Mouse (Mus musculus): ENCODE measurements around the gene Spag6. TPM values are rescaled to one million over a fixed set of nuclear protein-coding genes. Genes with fewer than 3 reads are reported as not detected.

Spag6 gene
- 0.18 and 0.50 TPM in 2 replicates for polyA plus RNA-seq (2016; fragmentation: Nextera tagmentation; extraction: Ambion mirVana)

DNA sequence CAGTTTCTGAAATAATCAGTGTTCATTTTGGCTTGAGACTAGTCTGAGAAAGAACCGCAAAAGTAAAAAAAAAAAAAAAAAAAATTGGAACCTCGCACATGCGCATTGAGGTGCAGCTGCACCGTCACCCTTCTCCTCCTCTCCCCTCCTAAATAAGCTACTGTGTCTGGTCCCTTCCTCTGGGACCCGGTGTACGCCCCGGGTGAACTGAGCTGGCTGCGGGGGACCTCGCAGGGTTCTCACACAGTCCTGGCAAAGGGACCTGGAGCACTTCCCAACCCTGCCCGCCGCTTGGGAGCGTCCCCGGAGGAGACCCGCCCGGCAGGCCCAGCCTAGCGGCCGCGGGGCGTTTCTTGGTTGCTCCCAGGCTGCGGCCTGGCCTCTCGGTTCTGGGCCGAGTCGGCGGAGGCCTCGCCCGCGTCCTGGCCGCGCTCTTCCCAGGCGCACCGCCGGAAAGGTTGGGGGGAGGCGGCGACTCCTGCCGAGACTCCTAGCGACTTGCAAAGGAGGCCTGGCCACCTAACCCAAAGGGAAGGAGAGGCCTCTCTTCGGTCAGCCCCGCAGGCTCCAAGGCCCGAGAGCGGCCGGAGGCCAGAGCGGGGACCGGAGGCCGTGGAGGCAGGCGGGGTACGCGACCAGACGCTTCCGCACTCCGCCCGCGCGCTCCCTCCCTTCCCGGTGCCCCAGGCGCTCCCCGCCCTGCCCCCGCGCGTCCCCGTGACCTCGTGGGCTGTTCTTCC, at the start of gene Spag6:
Gene Spag6 (plus strand): TSS at position 162 of the 740 bp plus-strand sequence.
- H3K4me1 ChIP-seq: peaks cover 40% of the 10 kb centered on the region
- H3K4me2 ChIP-seq: peak within 1 kb of the TSS; percentile 98
- no peaks in the 10 kb centered on the region for H3K36me3 ChIP-seq (replicated peaks)
- peak within 1 kb of the TSS; percentile 68 for H3K27ac ChIP-seq
- no peaks in the 10 kb centered on the region for H3K9me3 ChIP-seq
- peak within 1 kb of the TSS; percentile 55 for H3K4me3 ChIP-seq (replicated peaks)
- H3K9ac ChIP-seq: peak within 1 kb of the TSS; percentile 70
- WGBS: under 1% methylated on average over 60 of the region's 61 CpGs
- H3K27me3 ChIP-seq: peaks cover 65% of the 10 kb centered on the region
- ATAC-seq (ENCODE audit: low FRiP score): peak; percentile 66

DNA sequence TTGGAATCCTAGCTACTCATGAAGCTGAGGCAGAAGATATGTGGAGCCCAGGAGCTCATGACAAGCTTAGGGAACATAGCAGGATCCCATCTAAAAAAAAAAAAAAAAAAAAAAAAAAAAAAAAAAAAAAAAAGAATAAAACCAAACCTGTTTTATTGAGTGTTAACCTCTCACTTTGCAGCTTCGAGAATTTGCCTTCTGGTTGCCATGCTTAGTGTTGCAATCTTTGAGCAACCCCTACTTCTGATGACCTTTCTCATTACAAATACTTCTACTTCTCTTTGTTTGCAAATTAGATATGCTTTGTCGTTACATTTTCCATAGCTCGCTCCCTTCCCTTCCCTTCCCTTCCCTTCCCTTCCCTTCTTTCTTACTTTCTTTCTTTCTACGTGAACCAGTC, 45.3 kb upstream of the Spag6 start:
- ATAC-seq (ENCODE audit: low FRiP score): no peak
- no peaks in the 10 kb centered on the region for H3K9me3 ChIP-seq
- H3K9ac ChIP-seq: no peak overlapping the region
- H3K27me3 ChIP-seq: no peaks in the 10 kb centered on the region; the same call in 1 of the 2 replicates
- H3K4me1 ChIP-seq: no peaks in the 10 kb centered on the region
- no peak overlapping the region for H3K4me2 ChIP-seq
- no peaks in the 10 kb centered on the region for H3K36me3 ChIP-seq (replicated peaks)
- 86% methylated on average over 4 of the region's 4 CpGs for WGBS
- H3K27ac ChIP-seq: no peak overlapping the region
- no peak overlapping the region for H3K4me3 ChIP-seq (replicated peaks)

DNA sequence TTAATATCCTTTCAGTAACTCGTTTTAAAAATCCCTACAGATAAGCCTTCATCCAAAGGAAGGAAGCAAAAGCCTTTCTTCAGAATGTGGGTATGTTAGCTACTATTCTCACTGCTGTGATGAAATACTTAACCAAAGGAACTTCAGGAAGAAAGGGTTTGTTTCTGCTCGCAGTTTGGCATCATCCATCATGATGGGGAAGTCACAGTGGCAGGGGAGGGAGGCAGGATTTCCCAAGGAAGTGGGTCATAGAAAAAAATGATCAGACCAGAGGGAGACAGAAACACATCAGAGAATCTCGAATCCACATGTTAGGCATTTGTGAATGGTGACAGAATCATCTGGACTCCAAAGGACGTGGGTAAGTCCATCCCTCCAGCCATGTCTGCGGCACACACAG, 39.0 kb upstream of the Spag6 start:
- WGBS: 80% methylated on average over 5 of the region's 5 CpGs
- no peak overlapping the region for H3K27ac ChIP-seq
- H3K4me3 ChIP-seq (replicated peaks): no peak overlapping the region
- H3K4me2 ChIP-seq: no peak overlapping the region
- H3K27me3 ChIP-seq: no peaks in the 10 kb centered on the region; the same call in 1 of the 2 replicates
- no peaks in the 10 kb centered on the region for H3K9me3 ChIP-seq
- ATAC-seq (ENCODE audit: low FRiP score): no peak
- H3K9ac ChIP-seq: no peak overlapping the region
- no peaks in the 10 kb centered on the region for H3K36me3 ChIP-seq (replicated peaks)
- H3K4me1 ChIP-seq: no peaks in the 10 kb centered on the region

DNA sequence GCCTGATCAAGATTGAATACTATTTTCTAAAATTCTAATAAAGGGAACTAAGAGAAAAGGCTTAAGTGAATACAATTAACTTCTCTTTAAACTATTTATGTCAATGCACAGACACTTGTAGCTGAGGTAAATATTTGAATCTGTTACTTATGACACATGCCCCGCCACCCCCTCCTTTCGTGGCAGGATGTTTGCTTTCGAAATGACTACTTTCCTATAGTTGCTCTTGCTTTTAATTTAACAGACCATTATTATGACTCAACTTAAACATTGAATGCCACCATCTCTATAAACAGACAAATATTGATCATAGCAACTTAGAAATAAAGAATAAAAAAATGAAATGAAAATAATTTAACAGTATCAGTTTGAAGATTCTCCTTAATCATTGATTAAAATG, 29.8 kb upstream of the Spag6 start:
- ATAC-seq (ENCODE audit: low FRiP score): no peak
- no peaks in the 10 kb centered on the region for H3K4me1 ChIP-seq
- H3K9ac ChIP-seq: no peak overlapping the region
- H3K27ac ChIP-seq: no peak overlapping the region
- H3K9me3 ChIP-seq: no peaks in the 10 kb centered on the region
- H3K27me3 ChIP-seq: no peaks in the 10 kb centered on the region
- H3K4me3 ChIP-seq (replicated peaks): no peak overlapping the region
- H3K4me2 ChIP-seq: no peak overlapping the region
- no peaks in the 10 kb centered on the region for H3K36me3 ChIP-seq (replicated peaks)
- 91% methylated on average over 3 of the region's 3 CpGs for WGBS

DNA sequence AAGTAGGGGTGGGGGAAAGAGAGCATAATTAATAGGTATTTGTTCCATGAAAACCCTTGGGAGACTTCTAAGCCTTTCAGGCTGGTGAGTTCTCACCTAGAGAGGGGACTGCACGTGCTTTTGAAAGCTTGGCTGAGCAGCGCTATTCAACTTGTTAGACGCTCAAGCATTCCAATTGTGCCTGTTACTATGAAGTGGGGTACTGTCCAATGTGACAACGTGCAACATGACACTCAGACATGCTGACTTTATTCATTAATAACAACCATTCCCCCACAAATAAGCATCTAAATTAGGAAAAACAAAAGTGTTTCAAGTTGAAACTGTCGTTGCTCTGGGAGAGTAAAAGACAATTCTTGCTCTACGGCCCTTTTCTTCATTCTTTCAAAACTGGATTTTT, 22.8 kb upstream of the Spag6 start:
- H3K4me3 ChIP-seq (replicated peaks): no peak overlapping the region
- no peak overlapping the region for H3K9ac ChIP-seq
- no peaks in the 10 kb centered on the region for H3K36me3 ChIP-seq (replicated peaks)
- no peak overlapping the region for H3K27ac ChIP-seq
- WGBS: 3% methylated on average over 6 of the region's 6 CpGs
- H3K4me2 ChIP-seq: no peak overlapping the region
- no peaks in the 10 kb centered on the region for H3K9me3 ChIP-seq
- peaks cover 10% of the 10 kb centered on the region for H3K27me3 ChIP-seq
- peaks cover 20% of the 10 kb centered on the region for H3K4me1 ChIP-seq
- no peak for ATAC-seq (ENCODE audit: low FRiP score)

DNA sequence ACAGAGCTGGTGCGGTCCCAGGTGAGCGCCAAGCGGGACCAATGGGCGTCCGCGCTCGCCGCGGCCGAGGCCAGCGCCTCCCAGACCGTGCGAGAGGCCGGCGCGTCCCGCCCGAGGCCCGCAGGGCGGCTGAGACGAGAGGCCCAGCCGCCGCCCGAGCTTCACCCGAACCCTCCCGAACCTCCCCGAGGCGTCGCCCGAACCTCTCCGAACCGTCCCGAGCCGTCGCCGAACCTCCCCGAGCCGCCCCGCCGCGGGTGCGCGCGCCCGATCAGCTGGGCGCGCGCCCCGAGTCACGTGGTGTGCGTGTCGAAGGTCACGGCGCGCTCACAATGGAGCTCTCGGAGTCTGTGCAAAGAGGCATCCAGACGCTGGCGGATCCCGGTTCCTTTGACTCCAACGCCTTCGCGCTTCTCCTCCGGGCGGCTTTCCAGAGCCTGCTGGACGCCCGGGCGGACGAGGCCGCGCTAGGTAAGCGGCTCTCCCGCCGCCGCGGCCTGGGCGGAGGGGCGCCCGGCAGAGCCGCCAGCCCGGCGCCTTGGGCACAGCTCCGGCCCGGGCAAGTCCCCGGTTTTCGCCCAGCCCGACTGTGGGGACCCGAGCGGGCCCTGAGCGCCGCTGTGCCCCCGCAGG, 21.6 kb upstream of the Spag6 start, which contains the start of gene Commd3:
Gene Commd3 (plus strand): TSS at position 252 of the 633 bp plus-strand sequence.
- H3K4me1 ChIP-seq: peaks cover 22% of the 10 kb centered on the region
- peak within 1 kb of the TSS; percentile 80 for H3K4me3 ChIP-seq (replicated peaks)
- H3K9me3 ChIP-seq: no peaks in the 10 kb centered on the region
- under 1% methylated on average over 50 of the region's 91 CpGs for WGBS
- peak within 1 kb of the TSS; percentile 99 for H3K27ac ChIP-seq
- H3K9ac ChIP-seq: peak within 1 kb of the TSS; percentile 99
- H3K27me3 ChIP-seq: peaks cover 10% of the 10 kb centered on the region
- H3K4me2 ChIP-seq: peak within 1 kb of the TSS; percentile 69
- ATAC-seq (ENCODE audit: low FRiP score): peak; percentile 80
- no peaks in the 10 kb centered on the region for H3K36me3 ChIP-seq (replicated peaks)

DNA sequence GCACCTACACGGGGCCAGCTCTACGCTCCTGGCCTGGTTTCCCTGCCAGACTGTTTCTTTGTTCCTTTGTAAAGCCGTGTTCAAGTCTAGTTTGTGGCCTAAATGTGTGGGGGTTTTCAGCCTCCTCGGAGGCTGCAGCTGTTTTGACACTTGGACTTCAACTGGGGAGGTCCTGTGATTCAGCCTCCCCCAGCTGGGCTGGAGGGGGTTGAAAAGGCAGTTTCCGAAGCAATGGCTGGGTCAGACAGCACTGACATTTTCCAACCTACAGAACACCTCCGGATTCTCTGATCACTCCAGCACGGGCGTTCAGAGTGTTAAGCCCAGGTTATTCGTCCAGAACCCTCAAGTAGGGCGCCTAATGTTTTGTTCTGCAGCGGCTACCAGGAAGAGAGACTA, 21.1 kb upstream of the Spag6 start:
- Histone ChIP-seq H3K4me2 (peak overlapping the region; percentile 69), H3K4me3 (replicated peaks) (peak overlapping the region; percentile 80), H3K27me3 (peaks cover 10% of the 10 kb centered on the region), H3K9ac (peak overlapping the region; percentile 99), H3K4me1 (peaks cover 22% of the 10 kb centered on the region), H3K9me3 (no peaks in the 10 kb centered on the region), H3K36me3 (replicated peaks) (no peaks in the 10 kb centered on the region), H3K27ac (peak overlapping the region; percentile 99)
- no peak for ATAC-seq (ENCODE audit: low FRiP score)
- WGBS: 1% methylated on average over 11 of the region's 11 CpGs

DNA sequence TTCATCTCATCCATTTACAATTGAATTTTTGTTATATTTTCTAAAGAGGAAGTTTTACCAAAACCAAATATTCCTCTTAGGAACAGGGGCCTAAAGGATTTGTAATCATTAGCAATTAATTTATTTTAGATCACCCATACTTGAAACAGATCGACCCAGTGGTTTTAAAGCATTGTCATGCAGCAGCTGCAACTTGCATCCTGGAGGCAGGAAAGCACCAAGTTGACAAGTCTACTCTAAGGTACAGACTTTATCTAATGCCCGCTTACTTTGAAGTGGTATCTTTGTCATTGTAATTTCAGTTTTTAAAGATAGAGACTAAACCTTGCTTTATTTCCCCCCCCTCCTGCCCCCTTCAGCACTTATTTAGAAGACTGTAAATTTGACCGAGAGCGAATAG, 20.1 kb upstream of the Spag6 start:
- Histone ChIP-seq H3K4me3 (replicated peaks) (no peak overlapping the region; the same call in 1 of the 2 replicates), H3K9ac (no peak overlapping the region), H3K4me2 (no peak overlapping the region), H3K27me3 (peaks cover 10% of the 10 kb centered on the region), H3K36me3 (replicated peaks) (no peaks in the 10 kb centered on the region), H3K27ac (no peak overlapping the region), H3K4me1 (peaks cover 28% of the 10 kb centered on the region), H3K9me3 (no peaks in the 10 kb centered on the region)
- ATAC-seq (ENCODE audit: low FRiP score): no peak
- WGBS: 30% methylated on average over 4 of the region's 4 CpGs

DNA sequence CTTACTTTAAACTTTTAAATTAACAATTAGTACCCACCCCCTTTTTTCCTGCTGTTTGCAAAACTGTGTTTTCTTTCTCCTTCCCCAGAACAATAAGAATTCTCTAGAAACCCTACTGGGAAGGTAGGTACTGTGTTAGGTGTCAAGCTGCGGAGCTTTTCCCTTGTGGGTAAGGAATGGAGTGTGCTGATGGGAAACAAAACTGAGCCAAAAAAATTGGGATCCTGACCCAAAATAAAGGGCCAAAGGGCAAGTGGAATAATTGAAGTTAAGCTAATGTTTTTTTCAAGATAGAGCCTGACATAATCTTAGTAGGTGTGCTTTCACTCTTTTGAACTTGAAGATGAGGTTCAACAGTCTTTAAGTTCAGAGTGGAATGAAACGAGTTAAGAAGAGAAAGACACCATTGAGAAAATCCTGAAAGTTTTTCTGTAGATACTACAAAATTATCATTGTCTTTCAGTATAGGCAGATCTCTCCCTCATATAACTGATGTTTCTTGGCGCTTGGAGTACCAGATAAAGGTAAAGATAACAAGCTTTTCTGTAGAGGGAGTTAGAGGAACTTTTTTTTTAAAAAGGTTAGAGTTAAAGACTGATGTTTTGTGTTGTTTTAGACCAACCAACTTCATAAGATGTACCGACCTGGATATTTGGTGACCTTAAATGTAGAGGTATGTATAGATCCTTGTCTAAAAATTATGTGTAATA, 19.5 kb upstream of the Spag6 start:
- no peaks in the 10 kb centered on the region for H3K9me3 ChIP-seq
- H3K9ac ChIP-seq: no peak overlapping the region
- no peak for ATAC-seq (ENCODE audit: low FRiP score)
- H3K4me3 ChIP-seq (replicated peaks): no peak overlapping the region
- 33% methylated on average over 4 of the region's 4 CpGs for WGBS
- peaks cover 32% of the 10 kb centered on the region for H3K4me1 ChIP-seq
- no peak overlapping the region for H3K27ac ChIP-seq
- no peak overlapping the region for H3K4me2 ChIP-seq
- H3K27me3 ChIP-seq: peaks cover 13% of the 10 kb centered on the region
- H3K36me3 ChIP-seq (replicated peaks): no peaks in the 10 kb centered on the region

DNA sequence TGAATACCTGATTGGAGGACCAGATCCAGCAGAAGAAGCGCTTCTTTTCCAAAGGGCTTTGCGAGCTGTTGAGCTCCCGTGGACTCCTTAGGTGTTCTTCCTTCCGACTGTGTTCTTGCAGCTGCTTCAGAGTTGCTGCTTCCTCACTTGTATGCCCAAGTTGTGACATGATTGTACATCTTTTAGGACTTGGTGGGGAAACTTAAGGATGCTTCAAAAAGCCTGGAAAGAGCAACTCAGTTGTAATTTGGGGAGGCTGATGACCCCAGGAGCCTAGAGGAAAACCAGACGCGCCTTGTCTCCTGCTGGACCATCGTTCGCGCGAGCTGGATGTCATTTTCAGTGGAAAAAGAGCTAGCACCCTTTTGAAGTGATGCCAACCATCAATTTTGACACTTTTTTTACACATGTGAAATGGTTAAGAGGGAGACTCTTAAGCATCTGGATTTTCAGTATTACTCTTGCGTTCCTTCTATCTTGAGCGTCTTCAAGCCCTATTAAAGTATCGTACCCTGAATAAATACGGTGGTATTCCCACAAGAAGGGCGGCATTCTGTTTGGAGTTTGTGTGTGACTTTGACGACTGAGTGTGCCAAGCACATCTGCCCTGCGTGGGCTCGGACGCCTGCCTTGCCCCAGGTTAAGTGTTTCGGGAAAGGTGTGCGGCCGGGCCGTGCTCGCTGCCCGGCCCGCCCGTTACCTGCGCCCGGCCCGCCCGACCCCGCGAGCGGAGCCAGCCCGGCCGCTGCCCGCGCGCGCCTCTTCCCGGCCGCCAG, 18.0 kb upstream of the Spag6 start:
- peak overlapping the region; percentile 98 for H3K27ac ChIP-seq

DNA sequence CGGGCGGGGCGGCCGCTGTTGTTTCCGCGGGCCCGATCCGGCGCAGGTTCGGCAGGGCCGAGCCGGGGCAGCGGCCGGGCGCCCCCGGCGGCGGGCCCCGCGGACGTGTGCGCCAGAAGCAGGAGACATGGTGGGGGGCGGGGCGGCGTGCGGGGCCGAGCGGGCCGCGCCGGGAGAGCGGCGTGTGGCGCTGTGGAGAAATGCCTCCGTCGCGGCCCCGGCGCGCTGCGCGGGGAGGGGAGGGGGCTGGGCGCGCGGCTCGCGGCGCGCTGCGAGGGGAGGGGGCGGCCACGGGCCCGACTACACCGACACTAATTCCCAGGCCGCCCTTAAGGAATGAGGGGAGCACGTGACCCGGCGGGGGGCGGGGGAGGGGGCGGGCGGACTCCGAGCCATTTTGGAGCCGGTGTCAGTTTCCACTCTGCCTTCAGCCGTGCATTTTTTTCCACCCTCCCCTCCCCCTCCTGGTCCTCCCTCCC, 17.3 kb upstream of the Spag6 start:
- Histone ChIP-seq H3K27ac (peak overlapping the region; percentile 98), H3K4me3 (replicated peaks) (peak overlapping the region; percentile 85), H3K36me3 (replicated peaks) (no peaks in the 10 kb centered on the region), H3K9me3 (no peaks in the 10 kb centered on the region), H3K4me1 (peaks cover 44% of the 10 kb centered on the region), H3K9ac (peak overlapping the region; percentile 96), H3K4me2 (peak overlapping the region; percentile 88), H3K27me3 (peaks cover 33% of the 10 kb centered on the region)
- ATAC-seq (ENCODE audit: low FRiP score): peak; percentile 86
- 1% methylated on average over 31 of the region's 64 CpGs for WGBS

More for the DNA sequence above, 18.0 kb upstream of the Spag6 start:
- Histone ChIP-seq H3K4me2 (peak overlapping the region; percentile 88), H3K4me3 (replicated peaks) (peak overlapping the region; percentile 85), H3K27me3 (peaks cover 26% of the 10 kb centered on the region), H3K36me3 (replicated peaks) (no peaks in the 10 kb centered on the region), H3K9me3 (no peaks in the 10 kb centered on the region), H3K4me1 (peaks cover 41% of the 10 kb centered on the region), H3K9ac (peak overlapping the region; percentile 96)
- ATAC-seq (ENCODE audit: low FRiP score): no peak
- 3% methylated on average over 37 of the region's 42 CpGs for WGBS

All from forebrain, embryonic 12.5 days (tissue).